Comparison of ENCODE assay signal across 9 mouse cellular contexts in the genomic region with DNA sequence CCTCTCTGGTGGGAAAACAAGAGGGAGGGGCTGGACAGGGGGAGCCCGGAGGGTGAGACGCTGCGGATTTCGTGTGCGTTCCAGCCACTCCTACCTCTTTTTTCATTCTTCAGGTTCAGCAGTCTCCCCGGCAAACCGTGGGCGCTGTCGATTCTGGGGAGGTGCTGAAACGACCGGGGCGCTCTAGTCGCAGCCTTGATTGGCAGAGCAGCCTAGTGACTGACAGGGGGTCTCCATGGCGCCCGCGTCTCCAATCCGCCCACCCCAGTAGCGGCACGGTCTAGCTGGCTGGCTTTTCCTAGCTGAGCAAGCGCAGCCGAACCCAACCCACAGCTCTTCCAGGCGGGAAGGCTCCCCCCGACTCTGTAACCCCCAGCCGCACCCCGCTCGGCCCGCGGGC. TPM values are rescaled to one million over a fixed set of nuclear protein-coding genes. Genes with fewer than 3 reads are reported as not detected.
DNase-seq lines count a peak whose midpoint lies in the region; ATAC-seq and TF ChIP-seq lines count a peak whose summit lies in the region.
"Had no signal": no experiment of that assay in that cellular context is flagged by ENCODE, and none has a peak within 500 bp of the region (broad histone marks: within the 10 kb centered on the region; RNA-seq: fewer than 3 reads in every experiment).

A gene (plus strand): TSS at position 277 of the 400 bp plus-strand sequence.

- H3K4me2 ChIP-seq in heart, embryonic 12.5 days: peak within 1 kb of the TSS; percentile 60
- peak within 1 kb of the TSS; percentile 17; the same call in 1 of the 2 replicates for H3K4me2 ChIP-seq in hindbrain, embryonic 11.5 days (replicated peaks; ENCODE audit: low read depth, low read length)
- peak within 1 kb of the TSS; percentile 15; the same call in 1 of the 2 replicates for H3K4me2 ChIP-seq in midbrain, embryonic 14.5 days (ENCODE audit: low read length)

- under 1% methylated on average over 28 of the region's 28 CpGs for WGBS in heart, embryonic 12.5 days
- WGBS in hindbrain, embryonic 11.5 days: under 1% methylated on average over 28 of the region's 28 CpGs
- WGBS in midbrain, embryonic 14.5 days: under 1% methylated on average over 28 of the region's 28 CpGs
- WGBS in cerebellum, adult 2 months: 2% methylated on average over 28 of the region's 28 CpGs

- peak within 1 kb of the TSS; percentile 35 for H3K4me3 ChIP-seq in heart, embryonic 12.5 days
- peak within 1 kb of the TSS; percentile 14 for H3K4me3 ChIP-seq in hindbrain, embryonic 11.5 days (ENCODE audit: low read depth, low read length)
- H3K4me3 ChIP-seq in midbrain, embryonic 14.5 days (replicated peaks; ENCODE audit: low read depth, low read length): no peak within 1 kb of the TSS; the same call in 1 of the 2 replicates
- H3K4me3 ChIP-seq in cerebellum, adult 2 months (replicated peaks; ENCODE audit: insufficient read depth, low read depth, low read length): no peak within 1 kb of the TSS

- H3K9me3 ChIP-seq in heart, embryonic 12.5 days (replicated peaks): no peaks in the 10 kb centered on the region
- no peaks in the 10 kb centered on the region for H3K9me3 ChIP-seq in hindbrain, embryonic 11.5 days (ENCODE audit: control insufficient read depth, low read length)
- no peaks in the 10 kb centered on the region for H3K9me3 ChIP-seq in midbrain, embryonic 14.5 days (ENCODE audit: control insufficient read depth, low read length)

- H3K4me1 ChIP-seq in heart, embryonic 12.5 days (replicated peaks): peaks cover 5% of the 10 kb centered on the region; the same call in 1 of the 2 replicates
- H3K4me1 ChIP-seq in hindbrain, embryonic 11.5 days (replicated peaks; ENCODE audit: control insufficient read depth, insufficient read depth, low read length): peaks cover 4% of the 10 kb centered on the region; the same call in 1 of the 2 replicates
- no peaks in the 10 kb centered on the region for H3K4me1 ChIP-seq in midbrain, embryonic 14.5 days (ENCODE audit: control insufficient read depth, insufficient read depth, low read length)
- H3K4me1 ChIP-seq in cerebellum, adult 2 months (ENCODE audit: control insufficient read depth, insufficient read depth, low read length): no peaks in the 10 kb centered on the region

- TF ChIP-seq CTCF in cerebellum, adult 2 months (IDR thresholded peaks at IDR 0.05; ENCODE audit: borderline replicate concordance, insufficient read depth, low read depth, low read length): no peak

- no peak for TF ChIP-seq POLR2A in cerebellum, adult 2 months (IDR thresholded peaks at IDR 0.05; ENCODE audit: borderline replicate concordance, insufficient read depth, low read length)

- no peak for DNase-seq in heart, adult 8-10 months (ENCODE audit: low spot score)
- peak; percentile 86 for DNase-seq in ZHBTc4 (ENCODE audit: low read depth, low spot score)
- no peak for DNase-seq in hindbrain, embryonic 11.5 days (ENCODE audit: low spot score)
- peak; percentile 39 for DNase-seq in midbrain, embryonic 14.5 days
- no peak for DNase-seq in cerebellum, postnatal 25 days
- DNase-seq in c-Kit-positive CD71-positive TER-119-positive erythroid progenitor cells, embryonic 14.5 days (ENCODE audit: low spot score): no peak
- DNase-seq in cerebellum, adult 2 months: no peak

- ATAC-seq in heart, embryonic 12.5 days (ENCODE audit: insufficient number of reproducible peaks, low FRiP score): 0 out of 2 replicates have a peak, but pooled peaks have one; percentile 22
- ATAC-seq in hindbrain, embryonic 11.5 days (ENCODE audit: low FRiP score): peak; percentile 51
- no peak; the same call in 1 of the 2 replicates for ATAC-seq in midbrain, embryonic 14.5 days (ENCODE audit: low FRiP score, low TSS enrichment)

- no peaks in the 10 kb centered on the region for H3K36me3 ChIP-seq in heart, embryonic 12.5 days
- no peaks in the 10 kb centered on the region for H3K36me3 ChIP-seq in hindbrain, embryonic 11.5 days (ENCODE audit: control insufficient read depth, insufficient read depth, low read length)
- no peaks in the 10 kb centered on the region for H3K36me3 ChIP-seq in midbrain, embryonic 14.5 days (ENCODE audit: control insufficient read depth, insufficient read depth, low read length)

- no peak within 1 kb of the TSS for H3K9ac ChIP-seq in heart, embryonic 12.5 days
- no peak within 1 kb of the TSS for H3K9ac ChIP-seq in hindbrain, embryonic 11.5 days (ENCODE audit: low read depth, low read length)
- no peak within 1 kb of the TSS for H3K9ac ChIP-seq in midbrain, embryonic 14.5 days (replicated peaks; ENCODE audit: low read length)

- no peak within 1 kb of the TSS for H3K27ac ChIP-seq in heart, embryonic 12.5 days (ENCODE audit: poor library complexity, severe bottlenecking)
- no peak within 1 kb of the TSS for H3K27ac ChIP-seq in hindbrain, embryonic 11.5 days (ENCODE audit: low read depth, low read length)
- no peak within 1 kb of the TSS for H3K27ac ChIP-seq in midbrain, embryonic 14.5 days (replicated peaks; ENCODE audit: low read depth, low read length)
- no peak within 1 kb of the TSS for H3K27ac ChIP-seq in cerebellum, adult 2 months (ENCODE audit: insufficient read depth, low read length)
- H3K27ac ChIP-seq: macrophage had no signal

- peaks cover 78% of the 10 kb centered on the region for H3K27me3 ChIP-seq in heart, embryonic 12.5 days (replicated peaks)
- H3K27me3 ChIP-seq in hindbrain, embryonic 11.5 days (ENCODE audit: control insufficient read depth, insufficient read depth, low read length): peaks cover 88% of the 10 kb centered on the region
- H3K27me3 ChIP-seq in midbrain, embryonic 14.5 days (ENCODE audit: control insufficient read depth, insufficient read depth, low read length): peaks cover 95% of the 10 kb centered on the region
- peaks cover 21% of the 10 kb centered on the region; the same call in 1 of the 2 replicates for H3K27me3 ChIP-seq in cerebellum, adult 2 months (ENCODE audit: control insufficient read depth, insufficient read depth, low read length)

RNA-seq across cellular contexts. Expression of the gene that starts here (rescaled TPM):
- polyA plus RNA-seq in heart, embryonic 12.5 days (2016; fragmentation: Nextera tagmentation; extraction: Ambion mirVana): not detected in 2 replicates
- total RNA-seq in heart, adult 8-10 months (2022): not detected
- polyA plus RNA-seq in hindbrain, embryonic 11.5 days (2014; fragmentation: Nextera tagmentation; extraction: Ambion mirVana): 0.09 TPM in 1 of 2 replicates, not detected in the other
- not detected in 2 replicates for polyA plus RNA-seq in midbrain, embryonic 14.5 days (2014; fragmentation: Nextera tagmentation; extraction: Ambion mirVana)
- not detected in 2 replicates for polyA plus RNA-seq in cerebellum, adult 2 months (2012; rRNA removed)
- polyA plus RNA-seq: macrophage had no signal

Comparison
In these comparisons a context has a peak if more than half of its experiments do, and no peak if none do; other contexts are left out.
1. Peak in ATAC-seq, H3K4me3 ChIP-seq and H3K4me2 ChIP-seq in heart, embryonic 12.5 days; RNA of the gene not detected or under 1 TPM.
2. Peak in ATAC-seq, H3K4me3 ChIP-seq and H3K4me2 ChIP-seq in hindbrain, embryonic 11.5 days; RNA of the gene not detected or under 1 TPM.
3. Peak in DNase-seq and H3K4me2 ChIP-seq in midbrain, embryonic 14.5 days; RNA of the gene not detected or under 1 TPM.